Mouse (Mus musculus): ENCODE results near the gene Shh. TPM values are rescaled to one million over a fixed set of nuclear protein-coding genes. Genes with fewer than 3 reads are reported as not detected.
A peak's percentile ranks its signal among the peaks of the same experiment; 100 is the strongest.

Gene Shh
- total RNA-seq, 2 experiments from 2014 or later, result not detected

DNA sequence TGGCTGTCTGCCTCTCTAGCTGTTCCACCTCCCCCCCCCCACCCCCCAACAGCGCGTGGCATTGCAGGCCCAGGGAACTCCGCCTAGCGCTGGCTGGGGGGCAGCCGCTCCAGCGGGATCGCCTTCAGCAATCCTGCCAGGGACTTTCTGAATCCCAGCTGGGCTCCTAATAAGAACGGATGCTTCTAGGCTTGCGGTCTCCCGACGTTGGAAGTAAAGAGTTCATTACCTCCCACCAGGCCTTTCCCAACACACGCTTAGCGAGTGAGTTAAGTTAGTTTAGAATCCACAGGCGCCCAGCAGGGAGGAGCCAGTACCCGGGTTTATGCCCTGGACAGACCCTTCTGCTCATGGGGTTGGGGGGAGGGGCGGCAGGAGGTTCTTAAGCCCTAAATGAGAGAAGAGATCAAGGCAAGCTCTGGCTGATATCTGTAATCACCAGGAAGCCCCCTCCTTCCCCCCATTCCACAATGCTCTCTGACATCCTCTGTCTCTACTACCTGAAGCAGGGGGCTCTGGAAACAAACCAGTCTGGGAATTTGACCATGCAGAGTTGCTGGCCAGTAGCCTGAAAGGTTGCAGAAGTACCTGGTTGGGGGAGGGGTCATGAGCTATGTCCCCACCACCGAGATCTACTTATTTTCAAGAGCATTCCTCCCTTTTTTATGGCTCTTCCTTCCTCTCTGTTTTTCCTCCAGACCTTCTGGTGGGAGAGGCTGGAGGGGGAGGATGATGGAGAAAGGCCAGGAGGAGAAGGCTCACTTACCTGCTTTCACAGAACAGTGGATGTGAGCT, 6.3 kb downstream of the Shh start:
- no peak for DNase-seq
- intact Hi-C loops (cut with DNase I), result no loop called here

DNA sequence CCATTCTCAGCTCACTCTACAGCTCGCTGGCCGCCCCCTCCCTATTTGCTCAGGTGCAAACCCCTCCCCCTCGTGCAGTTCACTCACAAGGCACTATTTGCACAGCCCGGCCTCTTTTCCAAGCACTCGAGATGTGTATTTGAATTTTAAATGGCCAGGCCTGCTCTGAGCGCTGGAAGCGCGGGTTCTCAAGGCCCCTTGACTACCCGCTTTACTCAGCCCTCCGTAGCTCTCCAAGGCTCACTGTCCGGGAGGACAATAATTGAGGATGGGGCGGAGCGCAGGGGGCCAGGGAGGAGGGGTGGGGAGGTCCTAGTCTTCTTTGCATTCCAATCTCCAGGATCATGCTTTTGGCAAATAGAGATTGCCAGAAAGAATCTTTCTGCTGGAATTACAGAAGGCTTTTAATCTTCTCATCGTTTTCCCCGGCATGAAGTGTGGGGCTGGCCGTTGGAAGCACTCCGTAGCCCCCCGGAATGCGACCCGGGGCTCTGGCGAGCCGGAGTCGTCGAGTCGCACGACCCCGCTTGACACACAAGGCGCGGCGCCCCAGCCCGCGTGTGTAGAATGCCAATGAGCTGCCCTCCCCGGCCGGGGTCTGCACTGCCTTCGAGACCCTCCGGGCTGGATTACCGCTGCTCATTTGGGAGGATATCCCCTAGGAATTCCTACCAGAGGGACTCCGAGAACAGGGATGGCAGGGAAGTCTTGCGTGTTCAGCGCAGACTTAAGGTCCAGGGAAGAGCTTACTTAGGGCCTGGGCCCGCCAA, 7.4 kb downstream of the Shh start:
- no peak for DNase-seq
- intact Hi-C loops (cut with DNase I), result loop anchor here (10.0 kb wide), 1 partner anchor 875 kb away; no protein-coding TSS in a partner anchor

- DNase-seq, result no peak
These were observed 8.2 kb downstream of the Shh start for GRCm38 (mm10) chr5:28458821-28459240.

DNA sequence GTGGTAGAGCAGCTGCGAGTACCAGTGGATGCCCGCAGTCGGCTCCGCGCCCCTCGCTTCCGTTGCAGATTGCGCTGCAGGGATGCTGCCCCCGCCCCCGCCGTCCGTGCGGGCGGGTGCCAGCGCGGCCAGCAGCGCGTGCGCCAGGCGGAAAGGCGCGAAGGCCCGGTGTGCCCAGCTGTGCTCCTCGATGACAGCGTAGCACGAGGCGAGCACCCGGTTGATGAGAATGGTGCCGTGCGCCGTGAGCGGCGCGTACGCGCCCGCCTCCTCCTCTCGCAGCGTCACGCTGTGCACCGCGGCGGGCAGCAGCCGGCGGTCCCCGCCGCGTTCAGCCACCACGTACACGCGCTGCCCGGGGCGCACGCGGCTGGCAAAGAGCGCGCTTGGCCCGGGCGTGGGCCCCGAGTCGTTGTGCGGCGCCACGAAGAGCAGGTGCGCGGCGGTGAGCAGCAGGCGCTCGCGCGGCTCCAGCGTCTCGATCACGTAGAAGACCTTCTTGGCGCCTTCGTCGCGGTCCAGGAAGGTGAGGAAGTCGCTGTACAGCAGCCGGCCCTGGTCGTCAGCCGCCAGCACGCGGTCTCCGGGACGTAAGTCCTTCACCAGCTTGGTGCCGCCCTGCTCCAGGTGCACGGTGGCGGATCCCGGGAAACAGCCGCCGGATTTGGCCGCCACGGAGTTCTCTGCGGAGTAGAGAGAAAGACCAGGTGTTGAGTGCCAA, 9.0 kb downstream of the Shh start:
- DNase-seq, result no peak
- intact Hi-C loops (cut with DNase I), result loop anchor here (10.0 kb wide), 1 partner anchor 877 kb away; no protein-coding TSS in a partner anchor

More at GRCm38 (mm10) chr5:28458821-28459240, 8.2 kb downstream of the Shh start:
- intact Hi-C loops (cut with DNase I), result loop anchor here (10.0 kb wide), 1 partner anchor 876 kb away; no protein-coding TSS in a partner anchor

- intact Hi-C loops (cut with DNase I), result loop anchor here (10.0 kb wide), 1 partner anchor 878 kb away; no protein-coding TSS in a partner anchor
- DNase-seq, result no peak
These were observed 10.7 kb downstream of the Shh start for GRCm38 (mm10) chr5:28456366-28456765.

- no peak for DNase-seq
- intact Hi-C loops (cut with DNase I), result loop anchor here (10.0 kb wide), 1 partner anchor 879 kb away; no protein-coding TSS in a partner anchor
These were observed 11.3 kb downstream of the Shh start for GRCm38 (mm10) chr5:28455721-28456120.

- intact Hi-C loops (cut with DNase I), result loop anchor here (5.0 to 10.0 kb wide), 3 partner anchors 578 to 880 kb away; no protein-coding TSS in a partner anchor
- no peak for DNase-seq
These were observed 12.5 kb downstream of the Shh start for GRCm38 (mm10) chr5:28454546-28454945.

DNA sequence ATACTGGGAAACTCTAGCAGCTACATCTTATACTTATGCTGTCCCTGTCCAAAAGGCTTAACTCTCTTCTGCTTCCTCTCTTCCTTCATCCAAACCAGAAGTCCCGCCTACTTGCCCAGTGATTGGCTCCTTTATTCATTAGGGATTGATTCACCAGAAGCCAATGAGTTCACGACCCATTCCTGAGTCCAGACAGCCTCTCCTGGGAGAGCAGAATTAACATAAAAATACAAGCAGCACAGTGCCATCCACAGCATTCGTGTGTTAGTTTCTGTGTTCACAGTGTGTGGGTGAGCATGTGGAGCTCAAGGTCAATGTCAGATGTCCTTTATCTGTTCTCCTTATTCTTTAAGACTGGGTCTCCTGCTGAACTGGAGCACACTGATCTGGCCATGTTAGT, 13.5 kb downstream of the Shh start:
- no peak for DNase-seq
- intact Hi-C loops (cut with DNase I), result loop anchor here (5.0 to 10.0 kb wide), 3 partner anchors 579 to 881 kb away; no protein-coding TSS in a partner anchor

- intact Hi-C loops (cut with DNase I), result loop anchor here (5.0 to 10.0 kb wide), 3 partner anchors 579 to 882 kb away; no protein-coding TSS in a partner anchor
- no peak for DNase-seq
These were observed 14.0 kb downstream of the Shh start for GRCm38 (mm10) chr5:28453086-28453485.

DNA sequence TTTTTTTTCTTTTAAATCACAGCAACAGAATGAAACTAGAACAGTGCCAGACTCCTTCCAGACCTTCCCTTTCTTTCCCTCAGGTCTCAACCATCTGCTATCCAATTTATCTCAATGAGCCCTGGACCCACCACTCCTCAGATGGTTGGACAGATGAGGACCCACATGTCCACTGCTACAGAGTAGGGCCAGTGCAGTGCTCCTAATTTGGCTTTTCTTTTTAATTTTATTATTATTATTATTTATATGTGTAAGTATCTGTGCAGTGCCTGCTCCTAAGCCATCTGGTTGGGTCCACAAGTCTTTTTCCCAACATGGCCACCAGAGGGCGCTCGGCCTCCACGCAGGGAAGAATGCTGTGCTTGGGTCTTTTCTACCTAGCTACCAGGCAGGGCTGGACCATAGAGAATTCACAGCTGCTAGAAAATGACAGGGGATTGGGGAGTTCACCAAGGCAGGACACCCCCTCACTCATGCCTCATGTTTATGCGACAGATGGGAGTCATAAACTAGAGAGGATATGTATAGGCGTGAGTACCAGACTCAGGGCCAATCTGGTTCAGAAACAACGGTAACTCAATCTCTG, 15.9 kb downstream of the Shh start:
- intact Hi-C loops (cut with DNase I), result loop anchor here (1.0 to 10.0 kb wide), 4 partner anchors 581 to 884 kb away; no protein-coding TSS in a partner anchor

GRCm38 (mm10) chr5:28450126-28450890, 16.7 kb downstream of the Shh start:
- no peak for DNase-seq
- intact Hi-C loops (cut with DNase I), result loop anchor here (5.0 to 10.0 kb wide), 3 partner anchors 582 to 884 kb away; no protein-coding TSS in a partner anchor

More for the DNA sequence above, 15.9 kb downstream of the Shh start:
- peak; percentile 77 to 89 for DNase-seq

GRCm38 (mm10) chr5:28425926-28426325, 41.1 kb downstream of the Shh start:
- intact Hi-C loops (cut with DNase I), result no loop called here
- no peak for DNase-seq

DNA sequence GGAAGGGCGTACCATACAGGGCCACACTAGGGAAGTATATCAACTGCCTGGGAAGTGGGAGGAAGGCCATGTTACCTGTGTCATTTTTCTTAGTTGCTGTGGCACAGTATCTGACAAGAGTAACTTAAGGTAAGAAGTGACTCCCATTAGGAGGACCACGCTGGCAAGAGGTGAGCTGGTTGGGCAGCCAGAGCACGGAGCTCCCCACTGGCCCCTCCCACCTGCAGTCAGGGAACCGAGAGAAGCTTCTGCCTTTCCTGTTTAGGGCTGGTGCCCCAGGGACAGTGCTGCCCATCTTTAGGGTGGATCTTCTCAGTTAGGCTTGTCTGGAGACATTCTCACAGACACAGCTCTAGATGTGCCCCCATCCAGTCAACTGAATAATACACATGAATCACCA, 43.3 kb downstream of the Shh start:
- intact Hi-C loops (cut with DNase I), result no loop called here
- DNase-seq, result no peak

DNA sequence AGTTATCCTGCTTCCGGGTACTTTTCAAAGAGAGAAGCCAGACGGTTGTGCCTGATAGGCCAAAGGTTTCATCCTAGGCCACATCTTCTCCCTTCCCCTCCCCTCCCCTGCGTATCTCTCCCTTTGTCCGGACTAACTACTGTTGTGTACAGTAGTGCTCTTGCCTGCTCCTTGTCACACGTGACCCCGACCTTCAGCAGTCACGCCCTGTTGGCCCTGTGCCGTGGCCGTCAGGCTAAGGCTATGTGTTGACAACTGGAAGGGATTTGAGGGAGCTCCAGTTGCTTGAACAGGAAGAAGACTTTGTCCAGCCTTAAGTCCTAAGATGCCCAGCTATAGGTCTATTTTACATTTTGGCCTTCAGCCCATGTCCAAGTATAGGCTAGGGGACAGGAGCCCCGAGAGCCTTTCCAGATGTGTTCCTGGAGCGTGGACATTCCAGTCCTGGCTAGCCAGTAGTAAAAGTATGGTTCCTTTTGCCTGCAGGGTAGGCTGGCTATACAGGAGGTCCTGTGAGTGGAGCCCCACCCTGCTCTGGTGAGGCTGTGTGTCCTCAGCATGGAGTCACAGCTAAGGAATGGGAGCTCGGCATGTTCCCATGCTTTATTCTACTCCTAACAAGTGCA, 47.3 kb downstream of the Shh start:
- intact Hi-C loops (cut with DNase I), result no loop called here
- DNase-seq, result peak in 1 of 2 experiments; percentile 23

GRCm38 (mm10) chr5:28418734-28419133, 48.3 kb downstream of the Shh start:
- intact Hi-C loops (cut with DNase I), result no loop called here
- DNase-seq, result no peak

- intact Hi-C loops (cut with DNase I), result no loop called here
- no peak for DNase-seq
These were observed 51.0 kb downstream of the Shh start for GRCm38 (mm10) chr5:28416029-28416428.

GRCm38 (mm10) chr5:28414076-28414475, 53.0 kb downstream of the Shh start:
- no peak for DNase-seq
- intact Hi-C loops (cut with DNase I), result no loop called here

GRCm38 (mm10) chr5:28413533-28413932, 53.5 kb downstream of the Shh start:
- intact Hi-C loops (cut with DNase I), result no loop called here
- DNase-seq, result peak; percentile 36 to 52
